25 mouse cellular contexts compared by ENCODE assay signal in genomic region chr2:144409037-144409436, GRCm38 (mm10). TPM values are rescaled to one million over a fixed set of nuclear protein-coding genes. Genes with fewer than 3 reads are reported as not detected.
"Had no signal": no experiment of that assay in that cellular context is flagged by ENCODE, and none has a peak within 500 bp of the region (broad histone marks: within the 10 kb centered on the region; RNA-seq: fewer than 3 reads in every experiment).

No protein-coding gene starts in this region.

- H3K27ac ChIP-seq: midbrain, embryonic 10.5 days; midbrain, embryonic 12.5 days; neural tube, embryonic 13.5 days; neural tube, embryonic 15.5 days; stomach, embryonic 15.5 days; stomach, postnatal 0 days had no signal

- H3K27me3 ChIP-seq: midbrain, embryonic 12.5 days; neural tube, embryonic 13.5 days; neural tube, embryonic 15.5 days; stomach, embryonic 15.5 days had no signal

- H3K9me3 ChIP-seq: midbrain, embryonic 10.5 days; midbrain, embryonic 12.5 days; neural tube, embryonic 13.5 days; neural tube, embryonic 15.5 days; stomach, embryonic 15.5 days had no signal

- ATAC-seq: midbrain, embryonic 16.5 days had no signal

- DNase-seq: lung, adult 18-20 months; lung, embryonic 14.5 days; lung, postnatal 10 days; lung, postnatal 4 days; midbrain, embryonic 14.5 days; retina, postnatal 1 day; right cerebral cortex, adult 18-20 months; right cerebral cortex, postnatal 14 days; thymus, adult 2 months; thymus, postnatal 25 days; thymus, postnatal 4 days had no signal

- H3K4me3 ChIP-seq: midbrain, embryonic 10.5 days; midbrain, embryonic 12.5 days; myocyte; neural tube, embryonic 13.5 days; neural tube, embryonic 15.5 days; stomach, embryonic 15.5 days had no signal

- H3K4me1 ChIP-seq: midbrain, embryonic 10.5 days; midbrain, embryonic 12.5 days; neural tube, embryonic 13.5 days; neural tube, embryonic 15.5 days; stomach, embryonic 15.5 days had no signal

RNA-seq across cellular contexts. Expression of gene Pet117, which starts 40.2 kb away (rescaled TPM):
- total RNA-seq: megakaryocyte, adult 5-6 weeks; megakaryocyte-erythroid progenitor cell, adult 5-6 weeks had no signal
- polyA plus RNA-seq: midbrain, embryonic 10.5 days; midbrain, embryonic 12.5 days; neural tube, embryonic 11.5 days; spleen, adult 2 months; testis, adult 2 months; thymus, adult 2 months; urinary bladder, adult 2 months had no signal
